13 mouse cellular contexts compared by ENCODE assay signal in the genomic region with DNA sequence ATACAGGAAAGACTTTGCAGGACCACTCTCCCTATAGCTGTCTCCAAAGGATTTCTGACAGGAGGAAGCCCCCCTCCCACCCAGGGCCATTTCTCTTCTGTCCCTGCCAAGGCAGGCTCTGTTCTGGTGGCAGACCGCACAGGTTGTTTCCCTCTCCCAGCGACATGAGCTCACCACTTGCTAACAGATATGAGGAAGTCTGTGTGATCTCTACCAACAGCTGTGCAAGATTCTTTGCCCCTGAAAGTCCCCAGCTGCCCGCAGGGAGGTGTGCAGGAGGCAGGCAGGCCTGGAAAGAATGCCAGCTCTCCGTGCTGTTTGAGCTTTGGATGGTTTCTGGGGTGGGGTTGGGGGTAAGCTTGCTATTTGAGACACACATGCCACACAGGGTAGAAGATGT. TPM values are rescaled to one million over a fixed set of nuclear protein-coding genes. Genes with fewer than 3 reads are reported as not detected.
DNase-seq lines count a peak whose midpoint lies in the region; ATAC-seq and TF ChIP-seq lines count a peak whose summit lies in the region.
"Had no signal": no experiment of that assay in that cellular context is flagged by ENCODE, and none has a peak within 500 bp of the region (broad histone marks: within the 10 kb centered on the region; RNA-seq: fewer than 3 reads in every experiment).

No protein-coding gene starts in this region.

- no peaks in the 10 kb centered on the region for H3K9me3 ChIP-seq in forebrain, embryonic 10.5 days
- no peaks in the 10 kb centered on the region for H3K9me3 ChIP-seq in forebrain, embryonic 11.5 days (ENCODE audit: control insufficient read depth, low read length)
- no peaks in the 10 kb centered on the region for H3K9me3 ChIP-seq in midbrain, embryonic 12.5 days
- H3K9me3 ChIP-seq in midbrain, embryonic 11.5 days (ENCODE audit: control insufficient read depth, low read length), result no peaks in the 10 kb centered on the region
- no peaks in the 10 kb centered on the region for H3K9me3 ChIP-seq in limb, embryonic 14.5 days (ENCODE audit: control insufficient read depth, low read length)
- H3K9me3 ChIP-seq in kidney, embryonic 16.5 days (ENCODE audit: low read length), result no peaks in the 10 kb centered on the region
- H3K9me3 ChIP-seq: hindbrain, embryonic 12.5 days had no signal

- 67% methylated on average over 4 of the region's 4 CpGs for WGBS in forebrain, embryonic 10.5 days
- WGBS in forebrain, embryonic 11.5 days, result 47% methylated on average over 4 of the region's 4 CpGs
- 37% methylated on average over 4 of the region's 4 CpGs for WGBS in midbrain, embryonic 12.5 days
- 45% methylated on average over 4 of the region's 4 CpGs for WGBS in midbrain, embryonic 11.5 days
- 29% methylated on average over 4 of the region's 4 CpGs for WGBS in limb, embryonic 14.5 days
- WGBS in kidney, embryonic 16.5 days, result 24% methylated on average over 4 of the region's 4 CpGs

- H3K27ac ChIP-seq in forebrain, embryonic 10.5 days, result 0 out of 2 replicates have a peak overlapping the region, but pooled peaks have one; percentile 44
- H3K27ac ChIP-seq in forebrain, embryonic 11.5 days (ENCODE audit: low read depth, low read length), result no peak overlapping the region
- peak overlapping the region; percentile 60 for H3K27ac ChIP-seq in midbrain, embryonic 12.5 days (replicated peaks)
- H3K27ac ChIP-seq in midbrain, embryonic 11.5 days (ENCODE audit: low read depth, low read length), result no peak overlapping the region
- H3K27ac ChIP-seq in limb, embryonic 14.5 days (replicated peaks; ENCODE audit: low read depth, low read length), result no peak overlapping the region
- no peak overlapping the region for H3K27ac ChIP-seq in kidney, embryonic 16.5 days (ENCODE audit: low read length)
- H3K27ac ChIP-seq: hindbrain, embryonic 12.5 days had no signal

- no peak overlapping the region for H3K4me3 ChIP-seq in forebrain, embryonic 10.5 days
- H3K4me3 ChIP-seq in forebrain, embryonic 11.5 days (ENCODE audit: low read depth, low read length), result no peak overlapping the region
- no peak overlapping the region for H3K4me3 ChIP-seq in midbrain, embryonic 12.5 days
- H3K4me3 ChIP-seq in midbrain, embryonic 11.5 days (ENCODE audit: low read depth, low read length), result no peak overlapping the region
- H3K4me3 ChIP-seq in limb, embryonic 14.5 days (replicated peaks; ENCODE audit: low read length), result no peak overlapping the region
- no peak overlapping the region for H3K4me3 ChIP-seq in kidney, embryonic 16.5 days (ENCODE audit: low read length)
- H3K4me3 ChIP-seq: hindbrain, embryonic 12.5 days had no signal

- no peaks in the 10 kb centered on the region for H3K36me3 ChIP-seq in forebrain, embryonic 10.5 days (replicated peaks)
- H3K36me3 ChIP-seq in forebrain, embryonic 11.5 days (ENCODE audit: control insufficient read depth, insufficient read depth, low read length), result no peaks in the 10 kb centered on the region
- no peaks in the 10 kb centered on the region for H3K36me3 ChIP-seq in midbrain, embryonic 12.5 days
- H3K36me3 ChIP-seq in midbrain, embryonic 11.5 days (ENCODE audit: control insufficient read depth, insufficient read depth, low read length), result no peaks in the 10 kb centered on the region
- H3K36me3 ChIP-seq in limb, embryonic 14.5 days (ENCODE audit: control insufficient read depth, insufficient read depth, low read length), result no peaks in the 10 kb centered on the region
- no peaks in the 10 kb centered on the region for H3K36me3 ChIP-seq in kidney, embryonic 16.5 days (ENCODE audit: insufficient read depth, low read length)
- H3K36me3 ChIP-seq: hindbrain, embryonic 12.5 days had no signal

- no peak overlapping the region for H3K9ac ChIP-seq in forebrain, embryonic 11.5 days (ENCODE audit: low read length)
- H3K9ac ChIP-seq in midbrain, embryonic 12.5 days (replicated peaks), result no peak overlapping the region
- H3K9ac ChIP-seq in midbrain, embryonic 11.5 days (ENCODE audit: low read length), result no peak overlapping the region
- no peak overlapping the region; the same call in 1 of the 2 replicates for H3K9ac ChIP-seq in limb, embryonic 14.5 days (ENCODE audit: low read depth, low read length, severe bottlenecking)
- H3K9ac ChIP-seq in kidney, embryonic 16.5 days (replicated peaks; ENCODE audit: low read length), result no peak overlapping the region
- H3K9ac ChIP-seq: hindbrain, embryonic 12.5 days had no signal

- TF ChIP-seq POLR2A in limb, embryonic 14.5 days (IDR thresholded peaks at IDR 0.05; ENCODE audit: borderline replicate concordance, extremely low read depth, insufficient read depth, insufficient read length), result no peak

- no peak for ATAC-seq in forebrain, embryonic 11.5 days (replicated peaks; ENCODE audit: low FRiP score)
- no peak for ATAC-seq in midbrain, embryonic 12.5 days (ENCODE audit: low FRiP score, low read depth)
- no peak for ATAC-seq in midbrain, embryonic 11.5 days (ENCODE audit: low FRiP score)
- ATAC-seq in limb, embryonic 14.5 days (ENCODE audit: low FRiP score, low read depth), result peak; percentile 85
- ATAC-seq in kidney, embryonic 16.5 days (ENCODE audit: low FRiP score, low TSS enrichment), result no peak
- ATAC-seq: lung, postnatal 0 days had no signal

- no peak for DNase-seq in forebrain, embryonic 10.5 days (ENCODE audit: extremely low spot score, low spot score)
- no peak for DNase-seq in forebrain, embryonic 11.5 days (ENCODE audit: low spot score)
- no peak for DNase-seq in midbrain, embryonic 11.5 days (ENCODE audit: low spot score, missing footprints)
- DNase-seq in limb, embryonic 14.5 days (ENCODE audit: low spot score), result peak; percentile 68
- DNase-seq in thymus, postnatal 4 days, result peak; percentile 25
- no peak for DNase-seq in cerebellum, adult 11-12 months
- DNase-seq: B cell, adult 2 months; kidney, postnatal 4 days; spleen, adult 18-20 months had no signal

- no peak overlapping the region for H3K4me2 ChIP-seq in forebrain, embryonic 11.5 days (ENCODE audit: low read depth, low read length, severe bottlenecking)
- H3K4me2 ChIP-seq in midbrain, embryonic 12.5 days (replicated peaks), result no peak overlapping the region
- H3K4me2 ChIP-seq in midbrain, embryonic 11.5 days, result no peak overlapping the region
- no peak overlapping the region for H3K4me2 ChIP-seq in limb, embryonic 14.5 days (replicated peaks; ENCODE audit: low read depth, low read length, severe bottlenecking)
- H3K4me2 ChIP-seq in kidney, embryonic 16.5 days (replicated peaks; ENCODE audit: low read depth, low read length), result no peak overlapping the region
- H3K4me2 ChIP-seq: hindbrain, embryonic 12.5 days had no signal

- H3K27me3 ChIP-seq in forebrain, embryonic 10.5 days (ENCODE audit: poor library complexity, severe bottlenecking), result no peaks in the 10 kb centered on the region
- no peaks in the 10 kb centered on the region for H3K27me3 ChIP-seq in forebrain, embryonic 11.5 days (ENCODE audit: control insufficient read depth, insufficient read depth, low read length)
- no peaks in the 10 kb centered on the region for H3K27me3 ChIP-seq in midbrain, embryonic 12.5 days
- no peaks in the 10 kb centered on the region for H3K27me3 ChIP-seq in midbrain, embryonic 11.5 days (ENCODE audit: control insufficient read depth, insufficient read depth, low read length)
- H3K27me3 ChIP-seq in limb, embryonic 14.5 days (ENCODE audit: control insufficient read depth, insufficient read depth, low read length), result no peaks in the 10 kb centered on the region
- H3K27me3 ChIP-seq in kidney, embryonic 16.5 days (ENCODE audit: insufficient read depth, low read length), result no peaks in the 10 kb centered on the region

- peaks cover 38% of the 10 kb centered on the region for H3K4me1 ChIP-seq in forebrain, embryonic 10.5 days
- H3K4me1 ChIP-seq in forebrain, embryonic 11.5 days (replicated peaks; ENCODE audit: control insufficient read depth, insufficient read depth, low read length), result peaks cover 22% of the 10 kb centered on the region
- peaks cover 46% of the 10 kb centered on the region for H3K4me1 ChIP-seq in midbrain, embryonic 12.5 days
- peaks cover 31% of the 10 kb centered on the region for H3K4me1 ChIP-seq in midbrain, embryonic 11.5 days (ENCODE audit: control insufficient read depth, insufficient read depth, low read length)
- peaks cover 18% of the 10 kb centered on the region for H3K4me1 ChIP-seq in limb, embryonic 14.5 days (ENCODE audit: control insufficient read depth, insufficient read depth, low read length)
- no peaks in the 10 kb centered on the region; the same call in 1 of the 2 replicates for H3K4me1 ChIP-seq in kidney, embryonic 16.5 days (ENCODE audit: insufficient read depth, low read length)

RNA-seq across cellular contexts. Expression of gene Parp11, which starts 38.9 kb away (rescaled TPM):
- polyA plus RNA-seq in forebrain, embryonic 10.5 days (2016; fragmentation: Nextera tagmentation; extraction: Ambion mirVana), result 35.3 and 38.8 TPM in 2 replicates
- polyA plus RNA-seq in forebrain, embryonic 11.5 days (2014; fragmentation: Nextera tagmentation; extraction: Ambion mirVana), result 59.2 and 60.7 TPM in 2 replicates
- 71.8 and 72.0 TPM in 2 replicates for polyA plus RNA-seq in midbrain, embryonic 12.5 days (2016; fragmentation: Nextera tagmentation; extraction: Ambion mirVana)
- 62.1 and 64.9 TPM in 2 replicates for polyA plus RNA-seq in midbrain, embryonic 11.5 days (2014; fragmentation: Nextera tagmentation; extraction: Ambion mirVana)
- polyA plus RNA-seq in limb, embryonic 14.5 days (2012; rRNA removed), result 27.3 and 27.8 TPM in 2 replicates
- 25.4 and 30.7 TPM in 2 replicates for polyA plus RNA-seq in limb, embryonic 14.5 days (2014; fragmentation: Nextera tagmentation; extraction: Ambion mirVana)
- polyA plus RNA-seq in kidney, embryonic 16.5 days (2015; fragmentation: Nextera tagmentation; extraction: Ambion mirVana), result 23.9 and 25.6 TPM in 2 replicates

Comparison
In these comparisons a context has a peak if more than half of its experiments do, and no peak if none do; other contexts are left out.
1. H3K27ac ChIP-seq: peak in forebrain, embryonic 10.5 days (single experiment) and midbrain, embryonic 12.5 days (single experiment); none in forebrain, embryonic 11.5 days (single experiment), midbrain, embryonic 11.5 days (single experiment), limb, embryonic 14.5 days (single experiment) and kidney, embryonic 16.5 days (single experiment).
2. DNase-seq: peak in limb, embryonic 14.5 days (single experiment) and thymus, postnatal 4 days (single experiment); none in forebrain, embryonic 10.5 days (single experiment), forebrain, embryonic 11.5 days (single experiment), midbrain, embryonic 11.5 days (single experiment) and cerebellum, adult 11-12 months (single experiment).